Mouse (Mus musculus) brain, embryonic 14.5 days (tissue): ENCODE measurements around the gene Chad.
A peak's percentile ranks its signal among the peaks of the same experiment; 100 is the strongest.

Experiments used
- CTCF ChIP-seq: fragments of 200-500 bp; IDR thresholded peaks from 2 replicates; pipeline ENCODE4 v1.5.1; 2012; ENCODE audit warnings: inconsistent platforms, mild to moderate bottlenecking, moderate library complexity, borderline replicate concordance; ENCODE audit not compliant: insufficient read depth, insufficient read length; ENCODE audit errors: extremely low read depth
- POLR2A ChIP-seq: fragments of 200-500 bp; IDR thresholded peaks from 2 replicates; pipeline ENCODE4 v1.6.1; 2012; ENCODE audit warnings: mild to moderate bottlenecking, inconsistent platforms, borderline replicate concordance; ENCODE audit not compliant: poor library complexity, insufficient read depth, insufficient read length, severe bottlenecking; ENCODE audit errors: extremely low read depth

DNA sequence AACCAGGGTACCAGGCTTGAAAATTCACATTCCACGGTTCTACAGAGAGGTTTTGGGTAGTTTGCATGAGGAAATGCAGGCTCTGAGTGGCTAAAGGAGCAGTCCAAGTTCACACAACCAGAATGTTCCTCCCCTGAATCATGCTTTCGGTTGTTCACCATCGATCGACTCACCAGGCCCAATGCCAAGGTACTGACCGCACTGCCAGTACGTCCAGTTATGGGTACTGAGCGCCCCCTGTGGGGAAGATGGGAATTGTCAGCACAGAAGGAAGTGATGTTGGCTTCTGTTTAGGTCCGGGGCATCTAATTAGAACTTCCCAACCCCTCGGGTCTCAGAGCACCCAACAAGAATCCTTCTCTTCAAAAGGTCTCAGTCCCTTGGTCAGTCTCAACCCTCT is 20.9 kb upstream of the Chad start:
- TF ChIP-seq CTCF, result peak; percentile 78
- TF ChIP-seq POLR2A, result no peak
